Mouse (Mus musculus) effector memory CD4-positive, alpha-beta T cell, adult 7 months (primary cell): ENCODE results near the gene Mmd. TPM values are rescaled to one million over a fixed set of nuclear protein-coding genes. Genes with fewer than 3 reads are reported as not detected.

Experiments
- polyA plus RNA-seq: library from polyadenylated mRNA; unstranded; fragments of 100-300 nt; shearing (Covaris generic); gene quantifications from one replicate; pipeline ENCODE4 v1.2.1, GENCODE M21; 2017

Gene Mmd
- 14.7 TPM for polyA plus RNA-seq

GRCm38 (mm10) chr11:90249025-90249650 lies at the start of gene Mmd:
TSS of gene Mmd (plus strand) at chr11:90249456.

Other genes with a start within 250 kb of the Mmd start
- gene Pctp, start 246.6 kb upstream of the Mmd start, polyA plus RNA-seq = 3.4 TPM
- not detected for gene Tmem100, start 219.1 kb upstream of the Mmd start, polyA plus RNA-seq
- 5.1 TPM for gene Gm45716, start 61.8 kb upstream of the Mmd start, polyA plus RNA-seq
- 7.7 TPM for gene Hlf, start 141.4 kb downstream of the Mmd start, polyA plus RNA-seq